Mouse (Mus musculus) stomach, embryonic 14.5 days (tissue): Measurements from ENCODE around the gene A530084C06Rik. TPM values are rescaled to one million over a fixed set of nuclear protein-coding genes. Genes with fewer than 3 reads are reported as not detected.

Experiments used
- ATAC-seq: fragments of 200-750 bp; cut with Nextera tagmentation; 2 replicates; pipeline ENCODE4 v1.8.0; 2017; ENCODE audit warnings: low read depth, moderate TSS enrichment; ENCODE audit not compliant: insufficient number of reproducible peaks, insufficient read depth, low FRiP score
- H3K27ac ChIP-seq: fragments of 300-500 bp; sonication (generic); 2 replicates; pipeline ENCODE4 v1.5.1; 2014; ENCODE audit warnings: mild to moderate bottlenecking, low read length, moderate library complexity, mixed read lengths
- H3K27me3 ChIP-seq: fragments of 300-500 bp; sonication (generic); 2 replicates; pipeline ENCODE4 v1.6.1; 2014; ENCODE audit warnings: low read length, control low read depth, mixed read lengths; ENCODE audit not compliant: control insufficient read depth, insufficient read depth
- H3K36me3 ChIP-seq: fragments of 300-500 bp; sonication (generic); 2 replicates; pipeline ENCODE4 v1.6.1; 2014; ENCODE audit warnings: mild to moderate bottlenecking, control low read depth, low read length, moderate library complexity, mixed read lengths; ENCODE audit not compliant: control insufficient read depth, insufficient read depth
- H3K4me1 ChIP-seq: fragments of 300-500 bp; sonication (generic); 2 replicates; pipeline ENCODE4 v1.6.1; 2014; ENCODE audit warnings: low read length, control low read depth, mixed read lengths; ENCODE audit not compliant: control insufficient read depth, insufficient read depth
- H3K4me2 ChIP-seq: fragments of 300-500 bp; sonication (generic); replicated peaks from 2 replicates; pipeline ENCODE4 v1.6.1; 2014; ENCODE audit warnings: low read depth, low read length, control low read depth
- H3K4me3 ChIP-seq: fragments of 300-500 bp; sonication (generic); 2 replicates; pipeline ENCODE4 v1.5.1; 2014; ENCODE audit warnings: low read depth, low read length, control low read depth
- H3K9ac ChIP-seq: fragments of 300-500 bp; sonication (generic); replicated peaks from 2 replicates; pipeline ENCODE4 v1.6.1; 2014; ENCODE audit warnings: low read depth, mild to moderate bottlenecking, control low read depth, low read length, moderate library complexity, mixed read lengths
- H3K9me3 ChIP-seq: fragments of 300-500 bp; sonication (generic); 2 replicates; pipeline ENCODE4 v1.6.1; 2016; ENCODE audit warnings: low read depth, low read length, control low read depth; ENCODE audit not compliant: control insufficient read depth
- WGBS: fragments of 180-500 bp; shearing (Covaris S2); extraction: QIAGEN DNeasy Blood & Tissue Kit; methylation state at CpG from one replicate; pipeline ENCODE4 v1.1.7; 2014; 5-methylcytosine and 5-hydroxymethylcytosine counted together
- polyA plus RNA-seq: library from polyadenylated mRNA; unstranded; fragments of >200 nt; fragmentation: Nextera tagmentation; extraction: Ambion mirVana; gene quantifications from 2 replicates; pipeline ENCODE4 v1.2.1, GENCODE M21; 2014

A530084C06Rik gene
- polyA plus RNA-seq, 1 experiment from 2014 or later, result not detected

DNA sequence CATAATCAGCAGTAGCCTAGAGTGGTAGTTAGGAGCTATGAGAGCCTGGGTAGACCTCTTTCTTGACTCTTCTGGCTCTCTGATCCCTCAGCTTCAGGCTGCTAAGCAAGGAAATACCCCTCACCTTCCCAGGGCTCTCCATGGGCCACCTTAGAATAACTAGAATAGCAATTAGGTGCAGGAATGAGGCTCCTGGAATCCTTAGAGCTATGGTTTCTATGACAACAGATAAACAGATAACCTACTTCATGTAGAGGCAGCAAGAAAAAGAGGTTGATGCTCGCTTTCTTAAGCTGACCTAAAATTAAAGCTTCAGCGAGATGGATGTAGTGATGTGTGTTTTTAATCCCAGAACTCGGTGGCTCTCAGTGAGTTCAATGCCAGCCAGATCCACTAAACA is 15.5 kb upstream of the A530084C06Rik start:
- Histone ChIP-seq H3K27me3 (no peaks in the 10 kb centered on the region), H3K9ac (no peak overlapping the region), H3K27ac (no peak overlapping the region), H3K36me3 (no peaks in the 10 kb centered on the region), H3K4me1 (no peaks in the 10 kb centered on the region), H3K9me3 (no peaks in the 10 kb centered on the region), H3K4me2 (no peak overlapping the region), H3K4me3 (no peak overlapping the region)
- WGBS, result 81% methylated on average over 3 of the region's 3 CpGs
- no peak for ATAC-seq

DNA sequence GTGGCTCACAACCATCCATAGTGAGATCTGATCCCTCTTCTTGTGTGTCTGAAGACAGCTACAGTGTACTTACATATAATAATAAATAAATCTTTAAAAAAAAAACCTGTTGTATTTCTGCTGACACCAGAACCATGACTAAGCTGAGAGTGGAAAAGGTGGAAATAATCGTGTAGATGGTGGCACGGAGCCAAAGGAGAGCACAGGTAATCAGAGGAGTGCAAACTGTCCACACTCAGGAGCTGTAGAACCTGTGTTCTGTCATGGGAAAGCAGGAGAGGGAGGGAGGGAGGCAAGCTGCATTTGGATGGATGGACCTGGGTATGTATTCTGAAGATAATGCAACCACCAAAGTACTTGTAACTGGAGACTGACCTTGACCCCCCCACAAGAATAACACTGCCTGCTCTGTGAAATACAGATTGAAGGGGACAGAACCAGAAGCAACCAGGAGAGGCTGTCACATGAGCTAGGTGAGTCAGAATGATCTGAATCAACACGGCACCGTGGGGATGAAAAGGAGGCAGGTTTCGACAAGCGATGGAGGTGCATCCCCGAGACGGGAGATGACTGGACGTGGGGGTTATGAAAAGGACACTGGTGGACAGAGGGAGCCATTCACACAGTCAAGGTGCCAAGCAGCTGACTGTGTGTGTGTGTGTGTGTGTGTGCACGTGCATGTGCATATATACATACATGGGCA is 13.8 kb upstream of the A530084C06Rik start:
- no peak overlapping the region for H3K4me3 ChIP-seq
- H3K4me2 ChIP-seq, result no peak overlapping the region
- H3K4me1 ChIP-seq, result no peaks in the 10 kb centered on the region
- 80% methylated on average over 10 of the region's 10 CpGs for WGBS
- peak; percentile 37; the same call in 1 of the 2 replicates for ATAC-seq
- H3K27ac ChIP-seq, result no peak overlapping the region
- no peaks in the 10 kb centered on the region for H3K9me3 ChIP-seq
- H3K36me3 ChIP-seq, result no peaks in the 10 kb centered on the region
- H3K9ac ChIP-seq, result no peak overlapping the region
- H3K27me3 ChIP-seq, result no peaks in the 10 kb centered on the region

DNA sequence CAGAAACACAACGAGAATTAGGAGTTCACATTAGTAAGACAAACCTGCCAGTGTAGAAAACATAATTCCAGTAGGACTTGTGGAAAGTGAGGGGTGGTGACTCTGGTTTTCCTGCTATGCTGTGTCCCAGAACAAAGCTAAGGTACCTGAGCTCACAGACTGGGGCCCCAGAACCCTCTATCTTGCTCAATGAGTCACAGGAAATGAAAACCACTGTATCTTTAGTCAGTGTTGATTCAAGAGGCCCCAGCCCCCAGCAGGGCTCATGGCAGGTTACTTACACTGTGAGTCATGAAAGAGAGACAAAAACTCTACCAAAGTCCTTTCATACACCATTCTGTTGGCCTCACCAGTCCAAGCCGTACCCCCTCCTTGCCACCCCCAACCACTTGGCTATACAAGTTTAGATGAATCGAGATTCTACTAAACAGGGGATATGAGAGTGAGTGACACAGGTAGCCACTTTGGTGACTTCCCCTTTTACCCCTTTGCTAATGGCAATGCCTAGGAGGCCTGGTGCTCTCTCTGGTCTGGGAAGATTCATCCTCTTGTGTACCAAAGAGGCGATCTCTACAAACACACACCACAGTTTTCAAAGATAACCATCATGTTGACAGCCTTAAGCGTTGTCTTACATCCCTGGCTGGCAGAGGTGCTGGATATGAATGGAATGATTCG is 8.6 kb upstream of the A530084C06Rik start:
- Histone ChIP-seq H3K9me3 (no peaks in the 10 kb centered on the region), H3K4me3 (no peak overlapping the region), H3K9ac (no peak overlapping the region), H3K4me2 (no peak overlapping the region), H3K36me3 (no peaks in the 10 kb centered on the region), H3K4me1 (0 out of 2 replicates have a peak, but pooled peaks cover 5% of the 10 kb centered on the region), H3K27me3 (no peaks in the 10 kb centered on the region), H3K27ac (peak overlapping the region; percentile 23)
- ATAC-seq, result peak; percentile 95
- 76% methylated on average over 6 of the region's 6 CpGs for WGBS

DNA sequence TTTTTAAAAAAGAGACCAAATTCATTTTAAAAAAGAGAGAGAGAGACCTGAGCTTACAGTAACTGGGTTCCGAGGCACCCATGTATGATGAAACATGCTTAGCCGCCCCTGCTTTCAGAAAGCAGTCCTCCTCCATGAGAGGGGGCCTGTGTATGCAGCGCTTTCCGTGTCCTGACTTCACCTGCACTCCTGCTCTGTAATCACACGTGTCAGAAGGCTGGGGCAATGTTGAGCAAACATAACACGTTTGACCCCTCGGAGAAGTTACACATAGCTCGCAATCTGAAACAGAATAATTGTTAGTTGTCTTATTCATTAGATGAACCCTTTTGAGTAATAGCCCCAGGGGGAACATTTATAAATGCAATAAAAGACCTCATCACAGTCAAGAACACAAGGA is 8.0 kb upstream of the A530084C06Rik start:
- 0 out of 2 replicates have a peak, but pooled peaks cover 5% of the 10 kb centered on the region for H3K4me1 ChIP-seq
- no peaks in the 10 kb centered on the region for H3K36me3 ChIP-seq
- H3K27me3 ChIP-seq, result no peaks in the 10 kb centered on the region
- H3K27ac ChIP-seq, result peak overlapping the region; percentile 23
- peak; percentile 61; the same call in 1 of the 2 replicates for ATAC-seq
- no peaks in the 10 kb centered on the region for H3K9me3 ChIP-seq
- no peak overlapping the region for H3K4me2 ChIP-seq
- no peak overlapping the region for H3K9ac ChIP-seq
- H3K4me3 ChIP-seq, result no peak overlapping the region
- WGBS, result 67% methylated on average over 8 of the region's 8 CpGs

DNA sequence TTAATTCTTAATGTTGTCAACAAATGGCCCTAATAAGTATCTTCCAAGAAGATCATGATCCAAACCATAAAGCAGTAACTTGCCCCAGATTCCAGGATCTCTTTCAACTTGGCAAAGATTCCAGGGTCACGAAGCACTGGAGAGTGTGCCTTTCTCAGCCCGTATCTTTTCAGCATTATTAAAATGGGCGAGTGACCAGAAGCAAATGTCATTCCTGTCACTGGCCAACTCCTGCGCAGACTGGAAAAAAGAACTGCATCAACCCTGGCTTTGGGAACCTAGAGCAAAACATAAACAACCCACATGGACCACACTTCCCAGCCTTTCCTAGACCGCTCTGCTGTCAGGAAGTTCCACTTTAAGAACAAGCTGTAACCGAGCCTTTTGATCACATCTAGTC is 5.3 kb upstream of the A530084C06Rik start:
- Histone ChIP-seq H3K4me3 (no peak overlapping the region), H3K4me2 (no peak overlapping the region), H3K36me3 (no peaks in the 10 kb centered on the region), H3K4me1 (0 out of 2 replicates have a peak, but pooled peaks cover 5% of the 10 kb centered on the region), H3K27ac (no peak overlapping the region), H3K9me3 (no peaks in the 10 kb centered on the region), H3K27me3 (0 out of 2 replicates have a peak, but pooled peaks cover 3% of the 10 kb centered on the region), H3K9ac (no peak overlapping the region)
- ATAC-seq, result no peak
- 50% methylated on average over 6 of the region's 6 CpGs for WGBS

DNA sequence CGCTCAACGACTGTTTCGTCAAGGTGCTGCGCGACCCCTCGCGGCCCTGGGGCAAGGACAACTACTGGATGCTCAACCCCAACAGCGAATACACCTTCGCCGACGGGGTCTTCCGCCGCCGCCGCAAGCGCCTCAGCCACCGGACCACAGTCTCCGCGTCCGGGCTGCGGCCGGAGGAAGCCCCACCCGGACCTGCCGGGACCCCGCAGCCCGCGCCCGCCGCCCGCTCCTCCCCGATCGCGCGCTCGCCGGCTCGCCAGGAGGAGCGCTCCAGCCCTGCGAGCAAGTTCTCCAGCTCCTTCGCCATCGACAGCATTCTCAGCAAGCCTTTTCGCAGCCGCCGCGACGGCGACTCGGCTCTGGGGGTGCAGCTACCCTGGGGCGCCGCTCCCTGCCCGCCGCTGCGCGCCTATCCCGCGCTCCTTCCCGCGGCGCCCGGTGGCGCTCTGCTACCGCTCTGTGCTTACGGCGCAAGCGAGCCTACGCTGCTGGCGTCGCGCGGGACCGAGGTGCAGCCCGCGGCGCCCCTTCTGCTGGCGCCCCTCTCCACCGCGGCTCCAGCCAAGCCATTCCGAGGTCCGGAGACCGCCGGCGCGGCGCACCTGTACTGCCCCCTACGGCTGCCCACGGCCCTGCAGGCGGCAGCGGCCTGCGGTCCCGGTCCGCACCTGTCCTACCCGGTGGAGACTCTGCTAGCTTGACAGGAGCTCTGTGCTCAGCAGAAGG is 449 bp upstream of the A530084C06Rik start:
- peak overlapping the region; percentile 77 for H3K9ac ChIP-seq
- H3K4me1 ChIP-seq, result no peaks in the 10 kb centered on the region
- under 1% methylated on average over 92 of the region's 92 CpGs for WGBS
- 0 out of 2 replicates have a peak, but pooled peaks cover 7% of the 10 kb centered on the region for H3K27me3 ChIP-seq
- H3K4me3 ChIP-seq, result peak overlapping the region; percentile 36
- peak; percentile 63 for ATAC-seq
- peak overlapping the region; percentile 52 for H3K27ac ChIP-seq
- H3K9me3 ChIP-seq, result no peaks in the 10 kb centered on the region
- peak overlapping the region; percentile 99 for H3K4me2 ChIP-seq
- no peaks in the 10 kb centered on the region for H3K36me3 ChIP-seq

DNA sequence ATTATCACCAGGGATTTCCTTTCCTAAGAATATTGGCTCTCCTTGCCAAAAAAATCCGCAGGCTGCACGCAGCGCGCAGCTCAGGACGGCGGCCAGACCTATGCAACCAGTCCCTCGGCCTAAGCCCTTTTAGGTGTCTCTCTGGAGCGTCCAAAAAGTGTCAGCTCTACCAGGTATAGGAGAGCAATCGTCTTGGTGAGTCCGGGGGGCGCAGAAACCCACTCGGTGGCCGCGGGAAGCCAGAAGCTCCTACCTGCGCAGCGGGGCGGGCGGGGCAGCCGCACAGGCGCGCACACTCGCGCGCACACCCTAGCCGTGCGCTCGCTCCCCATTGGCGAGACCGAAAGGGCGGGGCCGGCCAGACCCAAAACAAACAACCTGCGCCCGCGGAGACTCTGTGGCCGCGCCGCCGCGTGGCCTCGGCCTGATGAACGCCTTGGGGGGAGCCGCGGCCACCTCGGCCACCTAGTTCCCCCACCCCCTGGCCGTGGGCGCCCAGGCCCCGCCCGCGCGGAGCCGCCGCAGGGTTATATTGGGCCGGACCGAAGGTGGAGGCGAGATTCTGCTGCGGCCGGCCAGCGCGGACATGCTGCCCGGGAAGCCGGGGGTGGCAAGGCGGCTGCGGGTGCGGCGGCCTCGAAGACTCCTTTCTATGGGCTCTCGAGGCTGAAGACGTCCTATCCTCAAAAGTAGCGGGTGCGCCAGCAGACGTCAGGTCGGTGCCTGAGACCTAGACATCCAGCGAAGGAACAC is 1.2 kb downstream of the A530084C06Rik start:
- Histone ChIP-seq H3K36me3 (no peaks in the 10 kb centered on the region), H3K4me2 (peak overlapping the region; percentile 99), H3K27ac (peak overlapping the region; percentile 72), H3K4me1 (no peaks in the 10 kb centered on the region), H3K9ac (peak overlapping the region; percentile 77; the same call in 1 of the 2 replicates), H3K4me3 (peak overlapping the region; percentile 36), H3K9me3 (no peaks in the 10 kb centered on the region), H3K27me3 (0 out of 2 replicates have a peak, but pooled peaks cover 7% of the 10 kb centered on the region)
- WGBS, result under 1% methylated on average over 73 of the region's 73 CpGs
- peak; percentile 83 for ATAC-seq
